Mouse (Mus musculus): Measurements from ENCODE around the gene Cldn18. TPM values are rescaled to one million over a fixed set of nuclear protein-coding genes. Genes with fewer than 3 reads are reported as not detected.

The Cldn18 gene
- polyA plus RNA-seq, 1 experiment: 587 TPM

- 64% methylated on average over 16 of the region's 16 CpGs for WGBS
- H3K4me3 ChIP-seq (replicated peaks; ENCODE audit: extremely low read depth, low read depth, low read length): no peak overlapping the region
- no peak for DNase-seq
These were observed 55.4 kb downstream of the Cldn18 start for GRCm38 (mm10) chr9:99661606-99662166.

GRCm38 (mm10) chr9:99660756-99661155 is 56.3 kb downstream of the Cldn18 start:
- DNase-seq: no peak
- Histone ChIP-seq H3K4me3 (replicated peaks; ENCODE audit: extremely low read depth, low read depth, low read length) (no peak overlapping the region), H3K4me1 (ENCODE audit: control insufficient read depth, insufficient read depth, low read length) (no peaks in the 10 kb centered on the region)
- TF ChIP-seq POLR2A (IDR thresholded peaks at IDR 0.05; ENCODE audit: borderline replicate concordance, extremely low read depth, low read depth, low read length): no peak
- TF ChIP-seq CTCF (IDR thresholded peaks at IDR 0.05; ENCODE audit: insufficient read depth, low read length): no peak
- 78% methylated on average over 10 of the region's 10 CpGs for WGBS

More at GRCm38 (mm10) chr9:99661606-99662166, 55.4 kb downstream of the Cldn18 start:
- TF ChIP-seq POLR2A (IDR thresholded peaks at IDR 0.05; ENCODE audit: borderline replicate concordance, extremely low read depth, low read depth, low read length) (no peak), CTCF (IDR thresholded peaks at IDR 0.05; ENCODE audit: insufficient read depth, low read length) (no peak)
- no peaks in the 10 kb centered on the region for H3K4me1 ChIP-seq (ENCODE audit: control insufficient read depth, insufficient read depth, low read length)

GRCm38 (mm10) chr9:99646102-99646501 is 71.0 kb downstream of the Cldn18 start:
- 75% methylated on average over 6 of the region's 6 CpGs for WGBS
- no peak for TF ChIP-seq POLR2A (IDR thresholded peaks at IDR 0.05; ENCODE audit: borderline replicate concordance, extremely low read depth, low read depth, low read length)
- TF ChIP-seq CTCF (IDR thresholded peaks at IDR 0.05; ENCODE audit: insufficient read depth, low read length): no peak
- no peak for DNase-seq
- Histone ChIP-seq H3K4me3 (replicated peaks; ENCODE audit: extremely low read depth, low read depth, low read length) (no peak overlapping the region), H3K4me1 (ENCODE audit: control insufficient read depth, insufficient read depth, low read length) (no peaks in the 10 kb centered on the region)

GRCm38 (mm10) chr9:99645416-99645815 is 71.7 kb downstream of the Cldn18 start:
- no peak for TF ChIP-seq CTCF (IDR thresholded peaks at IDR 0.05; ENCODE audit: insufficient read depth, low read length)
- 65% methylated on average over 6 of the region's 6 CpGs for WGBS
- Histone ChIP-seq H3K4me1 (ENCODE audit: control insufficient read depth, insufficient read depth, low read length) (no peaks in the 10 kb centered on the region), H3K4me3 (replicated peaks; ENCODE audit: extremely low read depth, low read depth, low read length) (no peak overlapping the region)
- no peak for DNase-seq

- no peaks in the 10 kb centered on the region for H3K4me1 ChIP-seq (ENCODE audit: control insufficient read depth, insufficient read depth, low read length)
- no peak for TF ChIP-seq CTCF (IDR thresholded peaks at IDR 0.05; ENCODE audit: insufficient read depth, low read length)
- TF ChIP-seq POLR2A (IDR thresholded peaks at IDR 0.05; ENCODE audit: borderline replicate concordance, extremely low read depth, low read depth, low read length): no peak
- 71% methylated on average over 5 of the region's 5 CpGs for WGBS
- no peak for DNase-seq
- no peak overlapping the region for H3K4me3 ChIP-seq (replicated peaks; ENCODE audit: extremely low read depth, low read depth, low read length)
These were observed 77.1 kb downstream of the Cldn18 start for GRCm38 (mm10) chr9:99639957-99640356.

Other genes with a start within 250 kb of the Cldn18 start
- gene Armc8, start 148.4 kb downstream of the Cldn18 start, polyA plus RNA-seq (2012; rRNA removed): 8.5 and 10.9 TPM in 2 replicates
- gene Dbr1, start 141.5 kb downstream of the Cldn18 start, polyA plus RNA-seq (2012; rRNA removed): 5.5 and 6.8 TPM in 2 replicates
- 0.05 TPM in 1 of 2 replicates, not detected in the other for gene A4gnt, start 104.8 kb downstream of the Cldn18 start, polyA plus RNA-seq (2012; rRNA removed)
- 6.7 and 8.3 TPM in 2 replicates for gene Dzip1l, start 87.8 kb downstream of the Cldn18 start, polyA plus RNA-seq (2012; rRNA removed)
- gene Sox14, start 158.9 kb upstream of the Cldn18 start, polyA plus RNA-seq (2012; rRNA removed): not detected in 2 replicates